Mouse (Mus musculus): ENCODE measurements around the gene Itpr2. TPM values are rescaled to one million over a fixed set of nuclear protein-coding genes. Genes with fewer than 3 reads are reported as not detected.
A peak's percentile ranks its signal among the peaks of the same experiment; 100 is the strongest.

Gene Itpr2
- polyA plus RNA-seq, 1 experiment from 2014 or later, result 3.3 TPM

DNA sequence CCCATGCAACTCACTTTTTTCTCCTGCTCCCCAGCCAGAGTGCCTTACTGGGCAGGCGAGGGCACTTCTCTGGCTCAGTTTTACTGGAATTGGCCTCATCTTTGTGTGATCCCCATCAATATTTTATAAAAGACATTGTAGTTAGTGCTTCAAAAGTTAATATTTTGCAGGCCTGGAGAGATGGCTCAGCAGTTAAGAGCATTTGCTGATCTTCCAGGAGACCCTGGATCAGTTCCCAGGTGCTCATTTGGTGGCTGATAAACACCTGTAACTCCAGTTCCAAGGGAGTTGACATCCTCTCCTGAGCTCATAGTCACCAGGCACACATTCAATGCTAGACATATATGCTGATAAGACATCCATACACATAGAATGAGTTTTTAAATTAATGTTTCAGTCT lies 376.4 kb downstream of the Itpr2 start:
- WGBS, result 87% methylated on average over 1 of the region's 1 CpGs
- H3K4me2 ChIP-seq (ENCODE audit: low read depth, low read length), result no peak overlapping the region
- H3K4me1 ChIP-seq (ENCODE audit: control insufficient read depth, insufficient read depth, low read length), result no peaks in the 10 kb centered on the region
- H3K9ac ChIP-seq (replicated peaks; ENCODE audit: low read length), result no peak overlapping the region
- no peak overlapping the region for H3K4me3 ChIP-seq (ENCODE audit: low read depth, low read length)
- no peaks in the 10 kb centered on the region for H3K9me3 ChIP-seq (replicated peaks; ENCODE audit: control insufficient read depth, low read length)
- no peak for DNase-seq (ENCODE audit: low spot score)
- H3K27me3 ChIP-seq (ENCODE audit: control insufficient read depth, insufficient read depth, low read length), result no peaks in the 10 kb centered on the region
- no peak overlapping the region for H3K27ac ChIP-seq (replicated peaks; ENCODE audit: low read depth, low read length)
- H3K36me3 ChIP-seq (replicated peaks; ENCODE audit: control insufficient read depth, insufficient read depth, low read depth, low read length), result no peaks in the 10 kb centered on the region
- ATAC-seq (replicated peaks; ENCODE audit: insufficient number of reproducible peaks, low FRiP score, low TSS enrichment, low read depth), result no peak

DNA sequence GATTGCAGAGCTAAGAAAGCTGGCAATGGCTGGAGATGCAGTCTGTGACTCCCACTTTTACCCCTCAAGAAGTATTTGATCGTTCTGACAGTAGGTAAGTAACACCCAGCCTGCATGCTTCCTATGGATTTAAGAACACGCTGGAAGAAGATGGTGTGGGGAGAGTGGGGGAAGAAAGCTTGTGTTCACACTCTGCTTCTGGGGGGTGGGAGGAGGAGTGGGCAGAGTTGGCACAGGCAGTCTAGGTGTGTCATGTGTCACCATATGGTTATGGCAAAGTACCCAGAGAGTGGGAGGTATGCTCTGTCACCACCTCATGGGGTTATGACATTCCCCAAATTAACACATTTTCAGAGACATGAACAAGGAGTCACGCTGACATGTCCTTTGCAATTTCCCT lies 377.5 kb downstream of the Itpr2 start:
- DNase-seq (ENCODE audit: low spot score) (no peak), ATAC-seq (replicated peaks; ENCODE audit: insufficient number of reproducible peaks, low FRiP score, low TSS enrichment, low read depth) (no peak)
- Histone ChIP-seq H3K4me3 (ENCODE audit: low read depth, low read length) (no peak overlapping the region), H3K27me3 (ENCODE audit: control insufficient read depth, insufficient read depth, low read length) (no peaks in the 10 kb centered on the region), H3K4me1 (ENCODE audit: control insufficient read depth, insufficient read depth, low read length) (no peaks in the 10 kb centered on the region), H3K9ac (replicated peaks; ENCODE audit: low read length) (no peak overlapping the region), H3K4me2 (ENCODE audit: low read depth, low read length) (no peak overlapping the region), H3K9me3 (replicated peaks; ENCODE audit: control insufficient read depth, low read length) (no peaks in the 10 kb centered on the region), H3K36me3 (replicated peaks; ENCODE audit: control insufficient read depth, insufficient read depth, low read depth, low read length) (no peaks in the 10 kb centered on the region), H3K27ac (replicated peaks; ENCODE audit: low read depth, low read length) (no peak overlapping the region)
- 89% methylated on average over 3 of the region's 3 CpGs for WGBS

DNA sequence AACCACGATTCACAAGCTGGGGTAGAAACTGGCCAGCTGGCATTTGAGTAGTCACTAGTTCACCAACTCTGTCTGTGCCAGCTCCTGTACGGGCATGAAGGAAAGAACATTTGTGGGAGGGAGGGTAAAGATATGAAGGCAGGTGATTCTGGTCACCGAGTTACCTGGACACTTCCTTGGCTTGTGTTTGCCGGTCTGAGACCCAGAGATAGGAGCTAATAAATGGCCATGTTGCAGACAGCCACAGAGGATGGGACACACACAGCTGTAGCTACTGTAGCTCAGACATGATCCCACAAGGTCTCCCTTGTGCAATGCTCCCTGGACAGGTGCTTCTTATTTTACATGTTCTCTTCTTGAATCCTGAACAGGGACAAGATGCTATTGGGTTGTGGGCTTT lies 378.4 kb downstream of the Itpr2 start:
- no peak overlapping the region for H3K4me3 ChIP-seq (ENCODE audit: low read depth, low read length)
- H3K27me3 ChIP-seq (ENCODE audit: control insufficient read depth, insufficient read depth, low read length), result no peaks in the 10 kb centered on the region
- no peak for ATAC-seq (replicated peaks; ENCODE audit: insufficient number of reproducible peaks, low FRiP score, low TSS enrichment, low read depth)
- no peak overlapping the region for H3K4me2 ChIP-seq (ENCODE audit: low read depth, low read length)
- no peaks in the 10 kb centered on the region for H3K9me3 ChIP-seq (replicated peaks; ENCODE audit: control insufficient read depth, low read length)
- H3K27ac ChIP-seq (replicated peaks; ENCODE audit: low read depth, low read length), result no peak overlapping the region
- H3K9ac ChIP-seq (replicated peaks; ENCODE audit: low read length), result no peak overlapping the region
- no peaks in the 10 kb centered on the region for H3K4me1 ChIP-seq (ENCODE audit: control insufficient read depth, insufficient read depth, low read length)
- WGBS, result 91% methylated on average over 4 of the region's 4 CpGs
- no peak for DNase-seq (ENCODE audit: low spot score)
- H3K36me3 ChIP-seq (replicated peaks; ENCODE audit: control insufficient read depth, insufficient read depth, low read depth, low read length), result no peaks in the 10 kb centered on the region

DNA sequence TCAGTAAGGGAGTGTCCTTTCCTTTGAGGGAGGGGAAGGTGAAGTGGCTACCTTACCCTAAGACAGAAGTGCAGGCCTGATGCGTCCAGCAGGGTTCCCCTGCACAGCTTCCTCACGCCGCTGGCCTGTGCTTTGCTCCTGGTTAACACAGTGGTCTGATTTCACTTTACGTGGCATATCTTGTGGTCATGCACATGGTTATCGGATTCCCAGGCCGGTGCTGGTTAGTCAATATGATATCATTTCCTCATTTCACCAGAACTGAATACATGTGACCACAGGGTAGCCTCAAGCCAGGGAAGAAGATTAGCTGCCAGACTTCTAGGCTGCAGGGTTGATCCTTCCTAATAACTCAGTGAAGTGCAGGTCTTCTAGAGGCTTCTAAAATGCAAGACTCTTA lies 381.9 kb downstream of the Itpr2 start:
- H3K4me3 ChIP-seq (ENCODE audit: low read depth, low read length), result no peak overlapping the region
- no peak overlapping the region for H3K27ac ChIP-seq (replicated peaks; ENCODE audit: low read depth, low read length)
- no peaks in the 10 kb centered on the region for H3K9me3 ChIP-seq (replicated peaks; ENCODE audit: control insufficient read depth, low read length)
- H3K4me2 ChIP-seq (ENCODE audit: low read depth, low read length), result no peak overlapping the region
- H3K36me3 ChIP-seq (replicated peaks; ENCODE audit: control insufficient read depth, insufficient read depth, low read depth, low read length), result no peaks in the 10 kb centered on the region
- no peak overlapping the region for H3K9ac ChIP-seq (replicated peaks; ENCODE audit: low read length)
- WGBS, result 78% methylated on average over 6 of the region's 6 CpGs
- DNase-seq (ENCODE audit: low spot score) (no peak), ATAC-seq (replicated peaks; ENCODE audit: insufficient number of reproducible peaks, low FRiP score, low TSS enrichment, low read depth) (no peak)
- H3K27me3 ChIP-seq (ENCODE audit: control insufficient read depth, insufficient read depth, low read length), result no peaks in the 10 kb centered on the region
- no peaks in the 10 kb centered on the region for H3K4me1 ChIP-seq (ENCODE audit: control insufficient read depth, insufficient read depth, low read length)

DNA sequence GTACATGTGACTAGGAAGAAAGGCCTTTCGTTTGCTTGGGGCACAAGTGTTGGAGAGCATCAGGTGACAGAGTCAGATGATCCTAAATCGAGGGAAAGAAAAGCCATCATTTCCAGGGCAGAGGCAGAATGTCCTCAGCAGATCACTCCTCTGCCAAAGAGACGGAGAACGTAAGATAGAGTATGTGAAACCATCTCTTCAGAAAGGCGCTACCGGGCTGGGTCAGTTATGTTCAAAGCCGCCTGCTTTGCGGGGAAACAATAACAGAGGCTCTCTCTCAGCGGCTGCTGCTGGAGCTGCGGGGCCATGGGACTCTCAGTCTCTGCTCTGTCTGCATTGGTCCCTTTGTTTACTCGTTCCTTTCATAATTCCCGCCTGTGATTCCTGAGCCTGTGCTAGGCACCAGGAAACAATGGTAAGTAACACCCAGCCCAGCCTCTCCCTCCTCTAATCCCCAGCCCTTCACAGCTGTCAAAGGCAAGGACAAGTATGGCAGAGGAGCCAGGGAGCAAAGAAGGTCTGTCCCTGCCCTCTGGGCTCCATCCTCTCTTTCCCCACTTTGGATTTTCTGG lies 387.2 kb downstream of the Itpr2 start:
- ATAC-seq (replicated peaks; ENCODE audit: insufficient number of reproducible peaks, low FRiP score, low TSS enrichment, low read depth), result no peak; the same call in 1 of the 2 replicates
- peak; percentile 47 for DNase-seq (ENCODE audit: low spot score)
- peak overlapping the region; percentile 28; the same call in 1 of the 2 replicates for H3K9ac ChIP-seq (replicated peaks; ENCODE audit: low read length)
- no peaks in the 10 kb centered on the region for H3K4me1 ChIP-seq (ENCODE audit: control insufficient read depth, insufficient read depth, low read length)
- H3K27ac ChIP-seq (replicated peaks; ENCODE audit: low read depth, low read length), result no peak overlapping the region
- no peaks in the 10 kb centered on the region for H3K36me3 ChIP-seq (replicated peaks; ENCODE audit: control insufficient read depth, insufficient read depth, low read depth, low read length)
- no peaks in the 10 kb centered on the region for H3K27me3 ChIP-seq (ENCODE audit: control insufficient read depth, insufficient read depth, low read length)
- H3K9me3 ChIP-seq (replicated peaks; ENCODE audit: control insufficient read depth, low read length), result no peaks in the 10 kb centered on the region
- no peak overlapping the region for H3K4me2 ChIP-seq (ENCODE audit: low read depth, low read length)
- H3K4me3 ChIP-seq (ENCODE audit: low read depth, low read length), result no peak overlapping the region
- WGBS, result 11% methylated on average over 12 of the region's 12 CpGs

DNA sequence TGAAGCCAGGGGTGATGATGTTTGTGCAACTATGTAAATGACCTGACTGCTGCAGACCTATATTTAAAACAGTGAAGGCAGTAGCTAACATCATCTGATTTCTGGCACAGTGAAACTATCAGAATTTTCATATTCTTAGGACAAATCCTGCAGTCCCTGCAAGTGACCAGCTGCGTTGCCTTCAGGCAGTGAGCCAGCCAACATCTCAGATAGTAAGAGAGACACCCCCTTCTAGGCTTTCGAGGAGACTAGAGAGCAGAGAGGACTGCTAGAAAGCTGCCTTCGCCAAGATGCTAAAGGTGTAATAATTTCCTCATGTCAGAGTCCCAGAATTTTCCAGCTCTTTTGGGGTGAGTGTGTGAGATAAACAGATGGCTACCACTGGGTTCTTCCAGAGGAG lies 388.0 kb downstream of the Itpr2 start:
- Histone ChIP-seq H3K9ac (replicated peaks; ENCODE audit: low read length) (no peak overlapping the region), H3K4me1 (ENCODE audit: control insufficient read depth, insufficient read depth, low read length) (no peaks in the 10 kb centered on the region)
- 64% methylated on average over 3 of the region's 3 CpGs for WGBS

DNA sequence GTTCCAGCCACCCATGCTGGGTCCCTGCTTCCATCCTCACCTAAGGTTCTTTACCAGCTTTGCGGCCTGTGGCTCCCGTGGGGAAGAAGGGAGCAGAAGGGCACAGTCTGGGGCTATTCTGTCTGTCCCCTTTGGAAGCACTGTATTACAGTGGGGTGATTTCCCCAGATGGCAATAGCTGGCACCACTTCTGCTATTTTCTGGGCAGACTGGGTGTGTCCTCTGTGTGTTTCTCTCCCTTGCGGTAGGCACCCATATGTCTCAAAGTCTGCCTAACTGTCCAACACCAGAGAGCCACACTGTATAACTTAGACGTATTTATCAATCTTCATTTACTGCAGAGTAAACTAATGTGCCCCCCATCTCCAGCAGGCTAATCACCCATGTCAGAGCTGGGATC lies 388.9 kb downstream of the Itpr2 start:
- DNase-seq (ENCODE audit: low spot score) (no peak), ATAC-seq (replicated peaks; ENCODE audit: insufficient number of reproducible peaks, low FRiP score, low TSS enrichment, low read depth) (no peak)
- no peaks in the 10 kb centered on the region for H3K27me3 ChIP-seq (ENCODE audit: control insufficient read depth, insufficient read depth, low read length)
- H3K36me3 ChIP-seq (replicated peaks; ENCODE audit: control insufficient read depth, insufficient read depth, low read depth, low read length), result no peaks in the 10 kb centered on the region
- H3K9ac ChIP-seq (replicated peaks; ENCODE audit: low read length), result no peak overlapping the region
- H3K9me3 ChIP-seq (replicated peaks; ENCODE audit: control insufficient read depth, low read length), result no peaks in the 10 kb centered on the region
- no peak overlapping the region for H3K4me3 ChIP-seq (ENCODE audit: low read depth, low read length)
- 92% methylated on average over 4 of the region's 4 CpGs for WGBS
- no peak overlapping the region for H3K4me2 ChIP-seq (ENCODE audit: low read depth, low read length)
- no peak overlapping the region for H3K27ac ChIP-seq (replicated peaks; ENCODE audit: low read depth, low read length)
- H3K4me1 ChIP-seq (ENCODE audit: control insufficient read depth, insufficient read depth, low read length), result no peaks in the 10 kb centered on the region

More for the DNA sequence above, 388.0 kb downstream of the Itpr2 start:
- H3K27ac ChIP-seq (replicated peaks; ENCODE audit: low read depth, low read length), result no peak overlapping the region
- ATAC-seq (replicated peaks; ENCODE audit: insufficient number of reproducible peaks, low FRiP score, low TSS enrichment, low read depth) (no peak), DNase-seq (ENCODE audit: low spot score) (no peak)
- no peak overlapping the region for H3K4me3 ChIP-seq (ENCODE audit: low read depth, low read length)
- no peak overlapping the region for H3K4me2 ChIP-seq (ENCODE audit: low read depth, low read length)
- H3K36me3 ChIP-seq (replicated peaks; ENCODE audit: control insufficient read depth, insufficient read depth, low read depth, low read length), result no peaks in the 10 kb centered on the region
- H3K27me3 ChIP-seq (ENCODE audit: control insufficient read depth, insufficient read depth, low read length), result no peaks in the 10 kb centered on the region
- no peaks in the 10 kb centered on the region for H3K9me3 ChIP-seq (replicated peaks; ENCODE audit: control insufficient read depth, low read length)

DNA sequence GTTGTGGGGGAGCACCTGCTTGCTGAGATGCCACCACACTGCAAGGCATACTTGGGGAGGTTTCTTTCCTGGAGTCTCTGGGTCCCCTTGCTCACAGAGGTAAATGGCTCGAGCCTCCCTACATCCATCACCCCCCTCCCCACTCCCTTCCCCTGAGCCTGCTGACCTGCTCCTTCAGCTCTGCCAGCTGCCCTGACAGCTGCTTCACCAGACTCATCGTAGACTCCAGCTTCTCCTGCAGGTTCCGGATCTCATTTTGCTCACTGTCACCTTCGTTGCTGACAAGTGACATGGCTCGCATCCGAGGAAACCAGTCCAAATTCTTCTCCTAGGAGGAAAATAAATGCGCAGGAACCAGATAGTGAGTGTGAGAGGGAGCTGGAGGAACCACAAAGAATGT lies 389.8 kb downstream of the Itpr2 start:
- H3K4me2 ChIP-seq (ENCODE audit: low read depth, low read length), result no peak overlapping the region
- H3K9me3 ChIP-seq (replicated peaks; ENCODE audit: control insufficient read depth, low read length), result no peaks in the 10 kb centered on the region
- DNase-seq (ENCODE audit: low spot score), result no peak
- no peak overlapping the region for H3K9ac ChIP-seq (replicated peaks; ENCODE audit: low read length)
- H3K4me3 ChIP-seq (ENCODE audit: low read depth, low read length), result no peak overlapping the region
- WGBS, result 74% methylated on average over 7 of the region's 7 CpGs
- no peaks in the 10 kb centered on the region for H3K4me1 ChIP-seq (ENCODE audit: control insufficient read depth, insufficient read depth, low read length)
- H3K36me3 ChIP-seq (replicated peaks; ENCODE audit: control insufficient read depth, insufficient read depth, low read depth, low read length), result no peaks in the 10 kb centered on the region
- ATAC-seq (replicated peaks; ENCODE audit: insufficient number of reproducible peaks, low FRiP score, low TSS enrichment, low read depth), result no peak
- H3K27ac ChIP-seq (replicated peaks; ENCODE audit: low read depth, low read length), result no peak overlapping the region
- no peaks in the 10 kb centered on the region for H3K27me3 ChIP-seq (ENCODE audit: control insufficient read depth, insufficient read depth, low read length)
